Mouse (Mus musculus) v-Abl transformed pro-B cells (cell line): ENCODE data around the gene Wdr46.

Experiments used
- in situ Hi-C, 2 experiments: fragments of 400-800 bp; cut with MboI; formaldehyde crosslinking; loops; one replicate each; pipeline ENCODE4 v1.15.1; 2025; ENCODE audit not compliant: unreplicated experiment in 2 of 2

Gene Wdr46

GRCm38 (mm10) chr17:33910346-33911051, 30.0 kb upstream of the Wdr46 start:
- in situ Hi-C loops = no loop called here

GRCm38 (mm10) chr17:33911052-33911812, 29.2 kb upstream of the Wdr46 start:
- in situ Hi-C loops = no loop called here

- in situ Hi-C loops = no loop called here
Measured at GRCm38 (mm10) chr17:33911813-33912414, 28.5 kb upstream of the Wdr46 start.

GRCm38 (mm10) chr17:33913264-33913663, 27.2 kb upstream of the Wdr46 start:
- in situ Hi-C loops = no loop called here

DNA sequence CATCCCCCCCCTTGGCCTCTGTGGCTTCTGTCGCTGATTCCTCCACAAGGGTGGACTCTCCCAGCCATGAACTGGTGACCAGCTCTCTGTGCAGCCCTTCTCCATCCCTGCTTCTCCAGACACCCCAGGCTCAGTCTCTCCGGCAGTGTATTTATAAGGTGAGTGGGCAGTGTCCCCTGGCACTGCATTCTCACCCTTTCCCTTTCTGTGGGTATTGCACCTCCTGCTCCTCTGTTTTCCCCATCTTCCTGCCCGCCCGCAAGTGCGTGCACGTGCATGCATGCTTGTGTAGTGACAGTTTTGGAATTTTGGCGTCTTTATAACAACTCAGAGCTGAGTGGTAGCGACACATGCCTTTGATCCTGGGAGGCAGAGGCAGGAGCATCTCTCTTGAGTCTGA, 26.6 kb upstream of the Wdr46 start:
- in situ Hi-C loops = no loop called here

GRCm38 (mm10) chr17:33914969-33915391, 25.5 kb upstream of the Wdr46 start:
- in situ Hi-C loops = no loop called here

GRCm38 (mm10) chr17:33915671-33916250, 24.7 kb upstream of the Wdr46 start, which contains the start of the genes Tapbp and Zbtb22:
TSS of gene Tapbp (plus strand) at chr17:33915899.
TSS of gene Zbtb22 (plus strand) at chr17:33915904.
- in situ Hi-C loops = no loop called here

- in situ Hi-C loops = no loop called here
Measured at GRCm38 (mm10) chr17:33916294-33916693, 24.2 kb upstream of the Wdr46 start.

- in situ Hi-C loops = no loop called here
Measured at GRCm38 (mm10) chr17:33916847-33917655, 23.4 kb upstream of the Wdr46 start.

DNA sequence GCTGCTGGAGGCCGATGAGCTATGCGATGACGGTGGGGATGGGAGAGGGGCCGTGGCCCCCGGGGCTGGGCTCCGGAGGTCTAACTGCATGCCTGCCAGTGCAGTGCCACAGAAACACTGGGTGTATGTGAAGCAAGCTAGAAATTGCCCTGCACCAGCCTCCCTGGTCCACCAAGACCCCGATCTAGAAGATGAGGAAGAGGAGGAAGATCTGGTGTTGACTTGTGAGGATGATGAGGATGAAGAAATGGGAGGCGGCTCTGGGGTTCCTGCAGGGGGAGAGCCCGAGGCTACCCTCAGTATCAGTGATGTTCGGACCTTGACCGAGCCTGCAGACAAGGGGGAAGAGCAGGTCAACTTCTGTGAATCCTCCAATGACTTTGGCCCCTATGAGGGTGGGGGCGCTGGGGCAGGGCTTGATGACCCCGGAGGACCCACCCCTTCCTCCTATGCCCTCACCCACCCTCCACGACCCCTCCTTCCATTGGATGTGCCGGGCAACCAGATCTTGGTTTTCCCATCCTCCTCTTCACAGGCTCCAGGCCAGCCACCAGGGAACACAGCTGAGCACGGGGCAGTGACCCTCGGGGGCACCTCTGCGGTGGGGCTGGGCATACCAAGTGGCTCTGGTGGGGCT, 22.7 kb upstream of the Wdr46 start:
- in situ Hi-C loops = no loop called here

DNA sequence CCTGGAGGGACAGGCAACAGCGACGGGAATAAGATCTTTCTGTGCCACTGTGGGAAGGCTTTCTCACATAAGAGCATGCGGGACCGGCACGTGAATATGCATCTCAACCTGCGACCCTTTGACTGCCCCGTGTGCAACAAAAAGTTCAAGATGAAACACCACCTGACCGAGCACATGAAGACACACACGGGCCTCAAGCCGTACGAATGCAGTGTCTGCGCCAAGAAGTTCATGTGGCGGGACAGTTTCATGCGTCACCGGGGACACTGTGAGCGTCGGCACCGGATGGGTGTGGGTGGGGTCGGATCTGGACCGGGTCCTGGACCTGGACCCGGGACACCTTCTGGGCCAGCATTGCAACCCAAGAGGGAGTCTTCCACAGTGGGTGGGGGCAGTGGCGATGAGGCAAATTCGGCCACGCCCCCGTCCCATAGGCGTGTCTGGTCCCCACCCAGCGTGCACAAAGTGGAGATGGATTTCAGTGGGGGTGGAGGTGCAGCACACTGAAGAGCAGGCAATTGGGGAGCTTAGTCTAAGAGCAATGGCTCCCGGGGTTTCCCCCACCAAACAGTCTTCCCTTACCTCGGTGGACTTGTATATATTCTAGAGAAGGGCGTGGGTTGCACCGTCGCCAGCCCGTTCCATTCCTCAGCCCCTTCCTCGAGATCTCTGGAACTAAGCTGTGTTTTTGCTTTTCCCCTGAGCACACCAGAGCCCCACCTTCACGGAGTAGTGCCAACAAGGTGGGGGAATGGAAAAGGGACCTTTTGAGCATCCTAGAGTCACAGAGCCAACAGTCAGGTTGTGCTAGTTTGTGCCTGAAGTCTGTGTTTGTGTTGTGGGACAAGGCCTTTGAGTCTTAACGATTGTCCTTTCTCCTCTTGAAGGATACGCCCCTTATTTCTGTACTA, 21.9 kb upstream of the Wdr46 start:
- in situ Hi-C loops = no loop called here

DNA sequence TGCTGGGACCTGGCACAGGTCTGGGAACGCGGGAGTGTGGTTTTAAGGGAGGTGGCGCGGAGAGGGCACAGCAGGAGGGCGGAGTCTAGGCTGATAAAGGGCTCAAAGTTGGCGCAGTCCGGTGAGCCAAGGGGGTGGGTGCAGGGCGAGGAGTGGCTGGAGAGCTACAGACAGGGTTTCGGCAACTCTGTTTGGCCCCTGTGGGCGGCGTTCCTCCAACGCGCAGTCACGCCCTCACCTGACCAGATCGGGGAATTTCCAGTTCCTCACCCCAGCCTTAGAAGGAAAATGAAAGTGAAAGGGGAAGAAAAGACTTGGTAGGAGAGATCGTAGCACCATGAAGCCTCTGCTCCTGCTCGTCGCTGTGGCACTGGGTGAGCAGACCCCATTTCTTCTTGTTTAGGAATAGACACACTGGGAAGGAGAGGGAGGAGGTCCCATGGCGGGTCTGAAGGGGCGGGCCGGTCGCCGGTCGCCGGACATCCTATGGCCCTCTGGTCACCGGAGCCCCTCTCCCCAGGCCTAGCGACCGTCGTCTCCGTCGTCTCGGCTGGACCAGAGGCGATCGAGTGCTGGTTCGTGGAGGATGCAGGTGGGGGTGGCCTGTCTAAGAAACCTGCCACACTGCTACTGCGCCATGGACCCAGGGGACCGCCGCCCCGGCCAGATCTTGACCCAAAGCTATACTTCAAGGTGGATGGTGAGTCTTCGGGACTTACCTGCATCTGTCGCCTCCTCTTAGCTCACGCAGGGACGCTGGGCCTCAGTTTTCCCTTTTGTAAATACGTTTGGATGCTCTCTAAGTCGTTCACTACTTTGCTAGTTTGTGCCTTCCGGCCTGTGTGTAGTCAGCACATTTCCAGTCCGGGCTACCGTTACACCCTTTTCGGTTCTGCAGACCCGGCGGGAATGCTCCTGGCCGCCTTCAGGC, 20.8 kb upstream of the Wdr46 start:
- in situ Hi-C loops = no loop called here

- in situ Hi-C loops = no loop called here
Measured at GRCm38 (mm10) chr17:33920282-33921097, 20.0 kb upstream of the Wdr46 start.

- in situ Hi-C loops = no loop called here
Measured at GRCm38 (mm10) chr17:33921361-33921760, 19.1 kb upstream of the Wdr46 start.

DNA sequence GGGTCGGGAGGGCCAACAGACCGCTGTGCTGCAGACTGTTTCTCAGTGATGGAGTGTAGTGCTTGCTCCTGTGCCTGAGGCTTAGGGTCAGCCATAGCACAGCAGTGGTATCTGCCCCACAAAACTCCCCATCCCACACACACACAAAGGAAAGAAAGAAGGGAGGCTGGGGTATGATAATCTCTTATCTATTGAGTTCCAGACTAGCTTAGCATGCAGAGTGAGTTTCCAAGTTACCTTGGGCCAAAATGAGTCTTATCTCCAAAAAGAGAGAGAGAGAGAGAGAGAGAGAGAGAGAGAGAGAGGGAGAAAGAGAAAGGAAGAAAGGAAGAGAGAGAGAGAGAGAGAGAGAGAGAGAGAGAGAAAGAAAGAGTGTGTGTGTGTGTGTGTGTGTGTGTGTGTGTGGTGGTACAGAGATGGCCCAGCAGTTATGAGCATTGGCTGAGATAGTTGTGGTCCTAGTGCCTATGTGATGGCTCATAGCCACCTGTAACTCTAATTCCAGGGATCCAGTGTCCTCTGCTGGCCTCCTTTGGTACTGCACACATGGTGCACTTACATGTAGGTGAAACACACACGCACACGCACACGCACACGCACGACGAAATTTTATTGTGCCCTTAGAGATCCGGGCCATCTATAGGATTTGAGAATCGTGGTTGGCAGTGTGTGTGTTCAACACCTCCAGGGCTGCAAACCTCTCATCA, 15.7 kb upstream of the Wdr46 start:
- in situ Hi-C loops = loop anchor here in 1 of 2 experiments (5.0 kb wide), 1 partner anchor 32 kb away; the partner anchor contains the start of gene Kifc1
